Mouse (Mus musculus) cortical plate, adult 2 months (tissue): ENCODE data around the gene Hba-a2.

Source experiments
- CTCF ChIP-seq: fragments of 200-500 bp; IDR thresholded peaks from 2 replicates; pipeline ENCODE4 v1.5.1; 2011; ENCODE audit warnings: mild to moderate bottlenecking, control low read depth, low read length; ENCODE audit not compliant: insufficient read depth; ENCODE audit errors: extremely low read depth
- POLR2A ChIP-seq: fragments of 200-500 bp; IDR thresholded peaks from 2 replicates; pipeline ENCODE4 v1.6.1; 2011; ENCODE audit warnings: mild to moderate bottlenecking, low read length, control low read depth; ENCODE audit not compliant: insufficient read depth; ENCODE audit errors: extremely low read depth

GRCm38 (mm10) chr11:32276347-32276746 is 19.9 kb upstream of the Hba-a2 start, which contains the start of gene Hba-x:
- TF ChIP-seq CTCF (no peak), POLR2A (no peak)
